Mouse (Mus musculus) small intestine, adult 2 months (tissue): ENCODE data around the gene Sec14l4.
"Not testable (repeated sequence)": the region's sequence is repeated elsewhere in the genome, so short reads cannot be mapped to it uniquely, and the experiment has no call there.

Source experiments
- CTCF ChIP-seq: fragments of 200-500 bp; IDR thresholded peaks from 2 replicates; pipeline ENCODE4 v1.5.1; 2012; ENCODE audit warnings: low read depth, mild to moderate bottlenecking, control low read depth, inconsistent platforms, low read length, moderate library complexity, mixed read lengths; ENCODE audit not compliant: insufficient replicate concordance, insufficient read length; ENCODE audit errors: extremely low read depth
- POLR2A ChIP-seq: fragments of 200-500 bp; IDR thresholded peaks from 2 replicates; pipeline ENCODE4 v1.6.1; 2012; ENCODE audit warnings: low read depth, mild to moderate bottlenecking, control low read depth, inconsistent platforms, low read length, moderate library complexity

DNA sequence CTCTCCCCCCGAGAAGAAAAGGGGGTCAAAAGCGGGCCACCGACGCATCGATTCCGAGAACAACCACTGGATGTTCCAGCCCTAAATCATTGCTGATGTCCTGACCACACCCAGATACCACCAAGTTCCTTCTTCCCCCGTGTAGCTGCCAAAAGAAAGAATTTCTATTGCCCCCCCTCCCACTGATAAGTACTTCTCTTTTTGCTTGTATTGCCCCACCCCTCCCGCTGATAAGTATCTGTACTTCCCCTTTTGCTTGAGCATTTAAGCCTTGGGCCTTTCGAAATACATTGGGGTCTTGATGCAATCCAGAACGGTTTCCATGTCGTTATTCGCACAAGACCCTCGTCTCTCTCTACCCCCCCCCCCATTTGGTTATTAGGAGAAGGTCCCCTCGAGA is 15.5 kb upstream of the Sec14l4 start:
- TF ChIP-seq CTCF, POLR2A: not testable (repeated sequence)
